Mouse (Mus musculus) effector memory CD4-positive, alpha-beta T cell, adult 5 months (primary cell): ENCODE measurements around the gene Cers4. TPM values are rescaled to one million over a fixed set of nuclear protein-coding genes. Genes with fewer than 3 reads are reported as not detected.

ENCODE experiments used
- polyA plus RNA-seq: library from polyadenylated mRNA; unstranded; fragments of 100-300 nt; shearing (Covaris generic); gene quantifications from one replicate; pipeline ENCODE4 v1.2.1, GENCODE M21; 2017

The Cers4 gene
- 49.8 TPM for polyA plus RNA-seq

DNA sequence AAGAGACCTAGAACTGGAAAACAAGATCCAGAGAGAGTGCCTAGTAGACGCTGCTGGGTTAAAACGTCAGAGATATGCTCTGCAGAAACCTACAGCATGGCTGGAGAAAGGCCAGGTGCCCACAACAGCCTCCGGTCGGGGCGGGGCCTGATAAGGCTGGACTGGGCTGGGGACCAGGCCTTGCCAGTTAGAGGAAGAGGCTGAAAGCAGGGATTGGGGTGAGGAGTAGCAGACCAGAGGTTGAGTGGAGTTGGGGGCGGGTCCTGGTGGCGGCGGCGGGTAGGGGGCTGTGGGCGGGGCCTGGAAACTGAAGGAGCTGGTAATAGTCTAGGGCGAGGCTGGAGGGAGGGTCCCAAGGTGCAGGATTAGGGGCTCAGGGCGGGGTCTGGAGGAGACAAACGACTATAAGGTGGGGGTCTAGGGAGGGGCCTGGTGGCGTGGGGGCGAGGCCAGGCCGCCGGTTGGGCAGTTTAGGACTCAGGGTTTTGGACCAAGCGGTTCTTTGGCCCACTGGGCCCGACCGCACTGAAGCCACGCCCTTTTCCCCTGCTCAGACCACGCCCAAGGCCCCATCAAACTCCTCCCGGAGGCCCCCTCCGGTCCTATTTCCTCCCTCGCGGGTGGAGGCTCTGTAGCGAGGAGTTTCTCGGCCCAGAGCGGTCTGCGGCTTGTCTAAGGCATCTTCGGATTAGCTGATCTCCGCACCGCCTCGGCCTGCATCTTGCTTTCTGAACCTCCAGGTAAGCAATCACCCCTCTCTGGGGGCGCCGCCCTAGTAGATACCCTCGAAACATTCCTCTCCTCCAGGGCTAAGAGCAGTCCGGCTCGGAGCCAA lies at the start of gene Cers4:
Gene Cers4, plus strand, starts transcription at position 176 of the 835 bp plus-strand sequence.

Other genes with a start within 250 kb of the Cers4 start
- 3.8 TPM for gene Tgfbr3l, start 244.8 kb upstream of the Cers4 start, polyA plus RNA-seq
- gene Snapc2, start 239.9 kb upstream of the Cers4 start, polyA plus RNA-seq = 19.7 TPM
- gene Ctxn1, start 233.8 kb upstream of the Cers4 start, polyA plus RNA-seq = 0.52 TPM
- 49.7 TPM for gene Timm44, start 217.1 kb upstream of the Cers4 start, polyA plus RNA-seq
- gene Ccl25, start 167.8 kb upstream of the Cers4 start, polyA plus RNA-seq = 7.8 TPM
- 244 TPM for gene Elavl1, start 167.6 kb upstream of the Cers4 start, polyA plus RNA-seq
- 16.6 TPM for gene Zfp958, start 120.1 kb downstream of the Cers4 start, polyA plus RNA-seq